Mouse (Mus musculus) neural tube, embryonic 14.5 days (tissue): ENCODE data around the gene Scrn1. TPM values are rescaled to one million over a fixed set of nuclear protein-coding genes. Genes with fewer than 3 reads are reported as not detected.

Source experiments
- ATAC-seq: fragments of 200-750 bp; cut with Nextera tagmentation; 2 replicates; pipeline ENCODE4 v1.8.0; 2017; ENCODE audit warnings: low read depth, mild to moderate bottlenecking, moderate TSS enrichment, moderate library complexity
- H3K27ac ChIP-seq: fragments of 300-500 bp; sonication (generic); 2 replicates; pipeline ENCODE4 v1.5.1; 2014; ENCODE audit warnings: low read depth, mild to moderate bottlenecking, control low read depth, low read length, moderate library complexity, mixed read lengths
- H3K27me3 ChIP-seq: fragments of 300-500 bp; sonication (generic); 2 replicates; pipeline ENCODE4 v1.6.1; 2014; ENCODE audit warnings: low read length; ENCODE audit not compliant: control insufficient read depth, insufficient read depth
- H3K36me3 ChIP-seq: fragments of 300-500 bp; sonication (generic); 2 replicates; pipeline ENCODE4 v1.6.1; 2014; ENCODE audit warnings: low read length, mixed read lengths; ENCODE audit not compliant: control insufficient read depth, insufficient read depth
- H3K4me1 ChIP-seq: fragments of 300-500 bp; sonication (generic); 2 replicates; pipeline ENCODE4 v1.6.1; 2014; ENCODE audit warnings: low read length; ENCODE audit not compliant: control insufficient read depth, insufficient read depth
- H3K4me2 ChIP-seq: fragments of 300-500 bp; sonication (generic); 2 replicates; pipeline ENCODE4 v1.6.1; 2014; ENCODE audit warnings: mild to moderate bottlenecking, low read depth, low read length, control low read depth
- H3K4me3 ChIP-seq: fragments of 300-500 bp; sonication (generic); 2 replicates; pipeline ENCODE4 v1.5.1; 2014; ENCODE audit warnings: low read depth, low read length, control low read depth, mixed read lengths
- H3K9ac ChIP-seq: fragments of 300-500 bp; sonication (generic); replicated peaks from 2 replicates; pipeline ENCODE4 v1.6.1; 2014; ENCODE audit warnings: low read depth, mild to moderate bottlenecking, control low read depth, low read length, mixed read lengths
- H3K9me3 ChIP-seq: fragments of 300-500 bp; sonication (generic); 2 replicates; pipeline ENCODE4 v1.6.1; 2016; ENCODE audit warnings: low read length; ENCODE audit not compliant: control insufficient read depth
- WGBS: fragments of 180-500 bp; shearing (Covaris S2); extraction: QIAGEN DNeasy Blood & Tissue Kit; methylation state at CpG from one replicate; pipeline ENCODE4 v1.1.7; 2014; 5-methylcytosine and 5-hydroxymethylcytosine counted together
- polyA plus RNA-seq: library from polyadenylated mRNA; unstranded; fragments of >200 nt; fragmentation: Nextera tagmentation; extraction: Ambion mirVana; gene quantifications from 2 replicates; pipeline ENCODE4 v1.2.1, GENCODE M21; 2014

The Scrn1 gene
- polyA plus RNA-seq, 1 experiment from 2014 or later = 109 TPM

- no peaks in the 10 kb centered on the region for H3K36me3 ChIP-seq
- H3K9me3 ChIP-seq = no peaks in the 10 kb centered on the region
- peak within 1 kb of the TSS; percentile 75 for H3K27ac ChIP-seq
- H3K4me1 ChIP-seq = peaks cover 17% of the 10 kb centered on the region
- H3K4me2 ChIP-seq = peak within 1 kb of the TSS; percentile 62
- ATAC-seq = peak; percentile 93
- H3K9ac ChIP-seq = peak within 1 kb of the TSS; percentile 86
- H3K4me3 ChIP-seq = peak within 1 kb of the TSS; percentile 98
- WGBS = under 1% methylated on average over 37 of the region's 49 CpGs
- peaks cover 2% of the 10 kb centered on the region; the same call in 1 of the 2 replicates for H3K27me3 ChIP-seq
These were observed 28.4 kb upstream of the Scrn1 start, which contains the start of gene Plekha8 for GRCm38 (mm10) chr6:54594469-54595329. Gene Plekha8 (plus strand): TSS chr6:54595111.

- H3K9me3 ChIP-seq = no peaks in the 10 kb centered on the region
- H3K4me1 ChIP-seq = peaks cover 17% of the 10 kb centered on the region
- H3K4me2 ChIP-seq = peak overlapping the region; percentile 78
- no peak overlapping the region for H3K27ac ChIP-seq
- peaks cover 2% of the 10 kb centered on the region; the same call in 1 of the 2 replicates for H3K27me3 ChIP-seq
- WGBS = 63% methylated on average over 8 of the region's 8 CpGs
- no peak overlapping the region; the same call in 1 of the 2 replicates for H3K4me3 ChIP-seq
- ATAC-seq = no peak
- no peaks in the 10 kb centered on the region for H3K36me3 ChIP-seq
- peak overlapping the region; percentile 61; the same call in 1 of the 2 replicates for H3K9ac ChIP-seq
These were observed 27.6 kb upstream of the Scrn1 start for GRCm38 (mm10) chr6:54593766-54594468.

- Histone ChIP-seq H3K4me2 (peak overlapping the region; percentile 78), H3K4me1 (peaks cover 17% of the 10 kb centered on the region)
- WGBS = under 1% methylated on average over 20 of the region's 20 CpGs
These were observed 26.7 kb upstream of the Scrn1 start for GRCm38 (mm10) chr6:54592938-54593535.

GRCm38 (mm10) chr6:54591778-54592177 lies 25.5 kb upstream of the Scrn1 start:
- Histone ChIP-seq H3K9ac (no peak overlapping the region), H3K4me2 (peak overlapping the region; percentile 35; the same call in 1 of the 2 replicates), H3K27ac (no peak overlapping the region), H3K4me3 (peak overlapping the region; percentile 12; the same call in 1 of the 2 replicates), H3K27me3 (peaks cover 2% of the 10 kb centered on the region; the same call in 1 of the 2 replicates), H3K9me3 (no peaks in the 10 kb centered on the region), H3K4me1 (peaks cover 15% of the 10 kb centered on the region; the same call in 1 of the 2 replicates), H3K36me3 (no peaks in the 10 kb centered on the region)
- no peak for ATAC-seq
- WGBS = 47% methylated on average over 6 of the region's 6 CpGs

More at GRCm38 (mm10) chr6:54592938-54593535, 26.7 kb upstream of the Scrn1 start:
- Histone ChIP-seq H3K9me3 (no peaks in the 10 kb centered on the region), H3K9ac (peak overlapping the region; percentile 61), H3K36me3 (no peaks in the 10 kb centered on the region), H3K27me3 (peaks cover 2% of the 10 kb centered on the region; the same call in 1 of the 2 replicates), H3K4me3 (peak overlapping the region; percentile 52), H3K27ac (peak overlapping the region; percentile 73)
- peak; percentile 91 for ATAC-seq

GRCm38 (mm10) chr6:54590691-54591090 lies 24.4 kb upstream of the Scrn1 start:
- H3K27me3 ChIP-seq = peaks cover 2% of the 10 kb centered on the region; the same call in 1 of the 2 replicates
- no peak overlapping the region for H3K4me2 ChIP-seq
- no peak overlapping the region for H3K27ac ChIP-seq
- no peak overlapping the region for H3K9ac ChIP-seq
- H3K4me3 ChIP-seq = no peak overlapping the region
- H3K9me3 ChIP-seq = no peaks in the 10 kb centered on the region
- H3K4me1 ChIP-seq = peaks cover 8% of the 10 kb centered on the region; the same call in 1 of the 2 replicates
- WGBS = 94% methylated on average over 2 of the region's 2 CpGs
- ATAC-seq = no peak
- H3K36me3 ChIP-seq = no peaks in the 10 kb centered on the region

GRCm38 (mm10) chr6:54588212-54588611 lies 21.9 kb upstream of the Scrn1 start:
- Histone ChIP-seq H3K4me1 (0 out of 2 replicates have a peak, but pooled peaks cover 6% of the 10 kb centered on the region), H3K9ac (no peak overlapping the region), H3K36me3 (no peaks in the 10 kb centered on the region), H3K4me2 (no peak overlapping the region), H3K27ac (no peak overlapping the region), H3K4me3 (no peak overlapping the region), H3K27me3 (no peaks in the 10 kb centered on the region), H3K9me3 (no peaks in the 10 kb centered on the region)
- ATAC-seq = no peak
- WGBS = 33% methylated on average over 1 of the region's 1 CpGs

GRCm38 (mm10) chr6:54587683-54588082 lies 21.4 kb upstream of the Scrn1 start:
- H3K27ac ChIP-seq = no peak overlapping the region
- WGBS = 86% methylated on average over 4 of the region's 4 CpGs

GRCm38 (mm10) chr6:54586911-54587310 lies 20.6 kb upstream of the Scrn1 start:
- Histone ChIP-seq H3K4me3 (no peak overlapping the region), H3K27me3 (no peaks in the 10 kb centered on the region), H3K4me1 (0 out of 2 replicates have a peak, but pooled peaks cover 4% of the 10 kb centered on the region), H3K4me2 (no peak overlapping the region), H3K36me3 (no peaks in the 10 kb centered on the region), H3K9ac (no peak overlapping the region), H3K27ac (no peak overlapping the region), H3K9me3 (no peaks in the 10 kb centered on the region)
- 74% methylated on average over 8 of the region's 8 CpGs for WGBS
- no peak for ATAC-seq

More at GRCm38 (mm10) chr6:54587683-54588082, 21.4 kb upstream of the Scrn1 start:
- Histone ChIP-seq H3K9me3 (no peaks in the 10 kb centered on the region), H3K9ac (no peak overlapping the region), H3K4me2 (no peak overlapping the region), H3K36me3 (no peaks in the 10 kb centered on the region), H3K4me1 (0 out of 2 replicates have a peak, but pooled peaks cover 6% of the 10 kb centered on the region), H3K4me3 (no peak overlapping the region), H3K27me3 (no peaks in the 10 kb centered on the region)
- ATAC-seq = no peak
